Mouse (Mus musculus): ENCODE measurements around the gene Prrt2. TPM values are rescaled to one million over a fixed set of nuclear protein-coding genes. Genes with fewer than 3 reads are reported as not detected.

Prrt2 gene
- polyA plus RNA-seq, 1 experiment from 2014 or later = 2.9 TPM

DNA sequence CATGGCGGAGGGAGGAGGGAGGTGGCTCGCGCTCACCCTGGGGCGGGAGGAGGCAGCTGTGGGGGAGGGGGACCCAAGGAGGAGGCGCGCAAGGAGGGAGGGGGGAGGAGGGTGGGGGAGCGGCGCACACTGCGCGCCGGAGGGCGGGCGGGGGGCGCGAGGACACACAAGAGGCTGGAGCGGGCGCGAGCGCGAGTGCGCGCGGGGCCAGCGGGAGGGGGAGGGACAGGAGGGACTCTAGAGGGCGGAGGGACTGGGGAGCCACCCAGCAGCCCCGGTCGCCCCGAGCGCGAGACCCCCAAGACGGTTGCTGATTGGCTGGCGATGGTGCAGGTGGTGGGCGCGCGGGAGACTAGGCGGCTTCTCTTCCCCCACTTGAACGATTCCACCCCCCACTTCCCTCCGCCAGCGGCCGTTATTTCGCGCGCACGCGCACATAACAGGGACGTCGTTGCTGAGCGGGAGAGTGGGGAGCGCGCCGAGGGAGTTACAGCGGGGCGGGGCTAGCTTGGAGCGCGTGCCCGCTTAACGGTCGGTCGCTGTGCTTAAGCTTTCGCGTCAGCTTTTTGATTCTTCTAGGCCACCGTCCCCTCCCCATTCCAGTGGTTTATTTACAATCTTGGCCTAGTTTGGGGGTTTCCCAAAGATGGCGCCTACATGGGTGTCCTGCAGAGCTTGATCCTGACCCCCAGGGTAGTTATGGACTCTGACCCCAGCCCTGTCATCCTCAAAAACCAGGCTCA is 6.1 kb upstream of the Prrt2 start, which contains the start of gene Maz:
Gene Maz (minus strand): TSS at position 54 of the 743 bp plus-strand sequence.
- Histone ChIP-seq H3K9ac (ENCODE audit: low read depth, low read length) (peak within 1 kb of the TSS; percentile 99), H3K4me2 (ENCODE audit: low read depth, low read length) (peak within 1 kb of the TSS; percentile 92), H3K4me3 (ENCODE audit: low read length) (peak within 1 kb of the TSS; percentile 69), H3K36me3 (ENCODE audit: control insufficient read depth, insufficient read depth, low read length) (peaks cover 11% of the 10 kb centered on the region), H3K27ac (ENCODE audit: low read length) (peak within 1 kb of the TSS; percentile 95), H3K4me1 (ENCODE audit: control insufficient read depth, insufficient read depth, low read length) (peaks cover 30% of the 10 kb centered on the region), H3K9me3 (ENCODE audit: control insufficient read depth, low read length) (no peaks in the 10 kb centered on the region), H3K27me3 (replicated peaks; ENCODE audit: control insufficient read depth, insufficient read depth, low read length) (no peaks in the 10 kb centered on the region)
- WGBS = under 1% methylated on average over 48 of the region's 63 CpGs
- ATAC-seq = peak; percentile 82

- Histone ChIP-seq H3K27me3 (replicated peaks; ENCODE audit: control insufficient read depth, insufficient read depth, low read length) (no peaks in the 10 kb centered on the region), H3K9ac (ENCODE audit: low read depth, low read length) (peak overlapping the region; percentile 99), H3K9me3 (ENCODE audit: control insufficient read depth, low read length) (no peaks in the 10 kb centered on the region), H3K27ac (ENCODE audit: low read length) (peak overlapping the region; percentile 95), H3K36me3 (ENCODE audit: control insufficient read depth, insufficient read depth, low read length) (peaks cover 11% of the 10 kb centered on the region), H3K4me1 (ENCODE audit: control insufficient read depth, insufficient read depth, low read length) (peaks cover 36% of the 10 kb centered on the region), H3K4me2 (ENCODE audit: low read depth, low read length) (peak overlapping the region; percentile 92), H3K4me3 (ENCODE audit: low read length) (peak overlapping the region; percentile 69)
- no peak for ATAC-seq
- WGBS = no CpG with 5 or more reads among the region's 48 CpGs
Measured at GRCm38 (mm10) chr7:127026616-127026983, 5.6 kb upstream of the Prrt2 start.

DNA sequence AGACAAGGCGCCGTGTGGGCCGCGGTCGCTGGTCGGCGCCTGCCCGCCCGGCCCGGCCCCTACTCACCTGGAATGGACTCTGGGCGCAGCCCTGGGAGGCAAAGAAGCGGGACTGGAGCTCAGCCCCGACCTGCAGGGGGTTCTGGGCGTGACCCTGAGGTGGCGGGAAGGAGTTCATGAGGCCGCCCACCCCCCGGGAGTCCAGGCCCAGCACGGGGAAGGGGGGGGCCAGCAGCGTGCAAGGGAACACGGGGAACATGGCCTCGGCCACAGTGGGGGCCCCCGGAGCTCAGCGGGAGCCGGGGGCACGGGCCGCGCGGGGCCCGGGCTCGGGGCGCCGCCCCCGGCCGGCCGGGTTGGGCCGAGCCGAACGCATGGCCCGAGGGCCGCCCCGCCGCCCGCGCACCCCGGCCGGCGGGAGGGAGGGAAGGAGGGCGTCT is 5.2 kb upstream of the Prrt2 start:
- Histone ChIP-seq H3K27ac (ENCODE audit: low read length) (peak overlapping the region; percentile 95), H3K4me3 (ENCODE audit: low read length) (peak overlapping the region; percentile 69), H3K4me1 (ENCODE audit: control insufficient read depth, insufficient read depth, low read length) (peaks cover 40% of the 10 kb centered on the region), H3K9ac (ENCODE audit: low read depth, low read length) (peak overlapping the region; percentile 99), H3K4me2 (ENCODE audit: low read depth, low read length) (peak overlapping the region; percentile 92), H3K9me3 (ENCODE audit: control insufficient read depth, low read length) (no peaks in the 10 kb centered on the region), H3K27me3 (replicated peaks; ENCODE audit: control insufficient read depth, insufficient read depth, low read length) (no peaks in the 10 kb centered on the region), H3K36me3 (ENCODE audit: control insufficient read depth, insufficient read depth, low read length) (peaks cover 7% of the 10 kb centered on the region)
- peak; percentile 53 for ATAC-seq
- 1% methylated on average over 34 of the region's 48 CpGs for WGBS

GRCm38 (mm10) chr7:127025556-127026160 is 4.6 kb upstream of the Prrt2 start:
- no peak for ATAC-seq
- H3K36me3 ChIP-seq (ENCODE audit: control insufficient read depth, insufficient read depth, low read length) = peaks cover 7% of the 10 kb centered on the region

GRCm38 (mm10) chr7:127024755-127025555 is 3.9 kb upstream of the Prrt2 start:
- Histone ChIP-seq H3K36me3 (ENCODE audit: control insufficient read depth, insufficient read depth, low read length) (peaks cover 7% of the 10 kb centered on the region), H3K4me1 (ENCODE audit: control insufficient read depth, insufficient read depth, low read length) (peaks cover 52% of the 10 kb centered on the region), H3K4me2 (ENCODE audit: low read depth, low read length) (peak overlapping the region; percentile 92), H3K4me3 (ENCODE audit: low read length) (peak overlapping the region; percentile 69), H3K9me3 (ENCODE audit: control insufficient read depth, low read length) (no peaks in the 10 kb centered on the region), H3K27me3 (replicated peaks; ENCODE audit: control insufficient read depth, insufficient read depth, low read length) (no peaks in the 10 kb centered on the region), H3K9ac (ENCODE audit: low read depth, low read length) (peak overlapping the region; percentile 99), H3K27ac (ENCODE audit: low read length) (peak overlapping the region; percentile 95)
- under 1% methylated on average over 30 of the region's 30 CpGs for WGBS
- ATAC-seq = peak; percentile 45

More at GRCm38 (mm10) chr7:127025556-127026160, 4.6 kb upstream of the Prrt2 start:
- H3K9ac ChIP-seq (ENCODE audit: low read depth, low read length) = peak overlapping the region; percentile 99
- H3K4me3 ChIP-seq (ENCODE audit: low read length) = peak overlapping the region; percentile 69
- WGBS = under 1% methylated on average over 54 of the region's 65 CpGs
- H3K27me3 ChIP-seq (replicated peaks; ENCODE audit: control insufficient read depth, insufficient read depth, low read length) = no peaks in the 10 kb centered on the region
- H3K9me3 ChIP-seq (ENCODE audit: control insufficient read depth, low read length) = no peaks in the 10 kb centered on the region
- peak overlapping the region; percentile 92 for H3K4me2 ChIP-seq (ENCODE audit: low read depth, low read length)
- peak overlapping the region; percentile 95 for H3K27ac ChIP-seq (ENCODE audit: low read length)
- peaks cover 45% of the 10 kb centered on the region for H3K4me1 ChIP-seq (ENCODE audit: control insufficient read depth, insufficient read depth, low read length)

- H3K27ac ChIP-seq (ENCODE audit: low read length) = peak overlapping the region; percentile 95; the same call in 1 of the 2 replicates
- peak overlapping the region; percentile 69 for H3K4me3 ChIP-seq (ENCODE audit: low read length)
- H3K9me3 ChIP-seq (ENCODE audit: control insufficient read depth, low read length) = no peaks in the 10 kb centered on the region
Measured at GRCm38 (mm10) chr7:127023896-127024690, 3.1 kb upstream of the Prrt2 start.

GRCm38 (mm10) chr7:127023272-127023691 is 2.3 kb upstream of the Prrt2 start:
- peaks cover 67% of the 10 kb centered on the region for H3K4me1 ChIP-seq (ENCODE audit: control insufficient read depth, insufficient read depth, low read length)
- peak overlapping the region; percentile 69 for H3K4me3 ChIP-seq (ENCODE audit: low read length)
- H3K9ac ChIP-seq (ENCODE audit: low read depth, low read length) = peak overlapping the region; percentile 99
- WGBS = 75% methylated on average over 13 of the region's 13 CpGs
- H3K4me2 ChIP-seq (ENCODE audit: low read depth, low read length) = peak overlapping the region; percentile 92
- 0 out of 2 replicates have a peak overlapping the region, but pooled peaks have one; percentile 29 for H3K27ac ChIP-seq (ENCODE audit: low read length)
- no peaks in the 10 kb centered on the region for H3K27me3 ChIP-seq (replicated peaks; ENCODE audit: control insufficient read depth, insufficient read depth, low read length)
- H3K9me3 ChIP-seq (ENCODE audit: control insufficient read depth, low read length) = no peaks in the 10 kb centered on the region
- H3K36me3 ChIP-seq (ENCODE audit: control insufficient read depth, insufficient read depth, low read length) = peaks cover 7% of the 10 kb centered on the region
- ATAC-seq = no peak

More at GRCm38 (mm10) chr7:127023896-127024690, 3.1 kb upstream of the Prrt2 start:
- peaks cover 61% of the 10 kb centered on the region for H3K4me1 ChIP-seq (ENCODE audit: control insufficient read depth, insufficient read depth, low read length)
- peak overlapping the region; percentile 99 for H3K9ac ChIP-seq (ENCODE audit: low read depth, low read length)
- H3K36me3 ChIP-seq (ENCODE audit: control insufficient read depth, insufficient read depth, low read length) = peaks cover 7% of the 10 kb centered on the region
- peak overlapping the region; percentile 92 for H3K4me2 ChIP-seq (ENCODE audit: low read depth, low read length)
- ATAC-seq = no peak
- WGBS = 17% methylated on average over 19 of the region's 19 CpGs
- no peaks in the 10 kb centered on the region for H3K27me3 ChIP-seq (replicated peaks; ENCODE audit: control insufficient read depth, insufficient read depth, low read length)

- 89% methylated on average over 6 of the region's 7 CpGs for WGBS
- peak overlapping the region; percentile 69; the same call in 1 of the 2 replicates for H3K4me3 ChIP-seq (ENCODE audit: low read length)
- peaks cover 7% of the 10 kb centered on the region for H3K36me3 ChIP-seq (ENCODE audit: control insufficient read depth, insufficient read depth, low read length)
- no peaks in the 10 kb centered on the region for H3K9me3 ChIP-seq (ENCODE audit: control insufficient read depth, low read length)
- ATAC-seq = no peak
- H3K27ac ChIP-seq (ENCODE audit: low read length) = no peak overlapping the region
- H3K4me1 ChIP-seq (ENCODE audit: control insufficient read depth, insufficient read depth, low read length) = peaks cover 67% of the 10 kb centered on the region
- no peaks in the 10 kb centered on the region for H3K27me3 ChIP-seq (replicated peaks; ENCODE audit: control insufficient read depth, insufficient read depth, low read length)
- H3K4me2 ChIP-seq (ENCODE audit: low read depth, low read length) = peak overlapping the region; percentile 92
- H3K9ac ChIP-seq (ENCODE audit: low read depth, low read length) = peak overlapping the region; percentile 99; the same call in 1 of the 2 replicates
Measured at GRCm38 (mm10) chr7:127022528-127023271, 1.7 kb upstream of the Prrt2 start.
